Mouse (Mus musculus) G1E (cell line): ENCODE measurements at regions not wholly inside any gene's neighbourhood (a gene's known extent, or its start where the extent isn't known, plus 50 kb on each side); places are given as distances from the start of the nearest gene placed in this dataset.

Experiments used
- CTCF ChIP-seq: IDR thresholded peaks from 2 replicates; pipeline ENCODE4 v1.5.1; 2012; ENCODE audit warnings: low read depth, low read length, inconsistent platforms, mixed read lengths
- GATA1 ChIP-seq: IDR thresholded peaks from 2 replicates; pipeline ENCODE4 v1.6.1; 2012; ENCODE audit warnings: borderline replicate concordance, low read length, inconsistent platforms, mixed read lengths
- POLR2AphosphoS5 ChIP-seq: IDR thresholded peaks from 2 replicates; pipeline ENCODE4 v1.6.1; 2012; ENCODE audit warnings: low read depth, low read length, inconsistent platforms; ENCODE audit not compliant: insufficient replicate concordance
- TAL1 ChIP-seq: conservative IDR thresholded peaks from 2 replicates; pipeline ENCODE4 v1.6.1; 2012; ENCODE audit warnings: low read depth, low read length, inconsistent platforms, mixed read lengths

DNA sequence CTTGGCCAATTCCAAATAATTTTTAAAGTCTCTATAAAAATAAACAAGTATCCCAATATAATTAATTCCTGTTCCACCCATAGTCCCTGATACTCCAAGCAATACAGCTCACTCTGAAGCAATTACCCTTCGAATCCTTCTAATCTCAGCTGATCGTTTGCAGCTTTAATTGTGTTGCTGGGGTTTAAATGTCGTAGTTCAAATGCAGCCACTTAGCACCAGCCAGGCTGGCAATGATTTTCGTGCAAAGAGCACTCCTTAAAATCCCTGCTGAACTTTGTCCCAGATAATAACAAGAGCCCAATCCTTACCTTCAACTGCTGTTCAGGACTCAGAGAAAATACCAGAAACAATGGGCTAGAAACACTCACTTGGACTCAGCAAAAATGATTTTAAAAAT lies 974.8 kb upstream of the A1bg start:
- TF ChIP-seq POLR2AphosphoS5: no peak
- TF ChIP-seq CTCF: no peak
- no peak for TF ChIP-seq TAL1
- no peak for TF ChIP-seq GATA1
